Mouse (Mus musculus) T-helper 2 cell (primary cell): ENCODE data around the gene Nup210l.
"Not testable (repeated sequence)": the region's sequence is repeated elsewhere in the genome, so short reads cannot be mapped to it uniquely, and the experiment has no call there.

Experiments used
- in situ Hi-C: fragments of 300-600 bp; cut with MboI, MseI; formaldehyde crosslinking; loops from one replicate; pipeline ENCODE4 v1.15.1; 2025; ENCODE audit warnings: high pct_unique_total_duplicates

The Nup210l gene

GRCm38 (mm10) chr3:90094453-90094852 lies 9.5 kb upstream of the Nup210l start:
- in situ Hi-C loops = no loop called here

- in situ Hi-C loops = no loop called here
Measured at GRCm38 (mm10) chr3:90097928-90098327, 6.0 kb upstream of the Nup210l start.

- in situ Hi-C loops = no loop called here
Measured at GRCm38 (mm10) chr3:90101010-90101409, 2.9 kb upstream of the Nup210l start.

- in situ Hi-C loops = no loop called here
Measured at GRCm38 (mm10) chr3:90101673-90102072, 2.3 kb upstream of the Nup210l start.

GRCm38 (mm10) chr3:90102239-90102638 lies 1.7 kb upstream of the Nup210l start:
- in situ Hi-C loops = no loop called here

GRCm38 (mm10) chr3:90103176-90103575 lies 756 bp upstream of the Nup210l start:
- in situ Hi-C loops = no loop called here

- in situ Hi-C loops = no loop called here
Measured at GRCm38 (mm10) chr3:90111706-90112105, 7.8 kb downstream of the Nup210l start.

GRCm38 (mm10) chr3:90114342-90114741 lies 10.4 kb downstream of the Nup210l start:
- in situ Hi-C loops = no loop called here

GRCm38 (mm10) chr3:90115526-90115925 lies 11.6 kb downstream of the Nup210l start:
- in situ Hi-C loops = no loop called here

GRCm38 (mm10) chr3:90118132-90118790 lies 14.3 kb downstream of the Nup210l start:
- in situ Hi-C loops = no loop called here

GRCm38 (mm10) chr3:90122036-90122435 lies 18.1 kb downstream of the Nup210l start:
- in situ Hi-C loops = not testable (repeated sequence)

GRCm38 (mm10) chr3:90125710-90126109 lies 21.8 kb downstream of the Nup210l start:
- in situ Hi-C loops = no loop called here

- in situ Hi-C loops = no loop called here
Measured at GRCm38 (mm10) chr3:90127881-90128280, 23.9 kb downstream of the Nup210l start.

- in situ Hi-C loops = no loop called here
Measured at GRCm38 (mm10) chr3:90132745-90133144, 28.8 kb downstream of the Nup210l start.

GRCm38 (mm10) chr3:90133331-90133730 lies 29.4 kb downstream of the Nup210l start:
- in situ Hi-C loops = no loop called here

GRCm38 (mm10) chr3:90134483-90134882 lies 30.6 kb downstream of the Nup210l start:
- in situ Hi-C loops = no loop called here

- in situ Hi-C loops = no loop called here
Measured at GRCm38 (mm10) chr3:90134993-90135392, 31.1 kb downstream of the Nup210l start.

- in situ Hi-C loops = no loop called here
Measured at GRCm38 (mm10) chr3:90136660-90137059, 32.7 kb downstream of the Nup210l start.

- in situ Hi-C loops = no loop called here
Measured at GRCm38 (mm10) chr3:90137606-90138005, 33.7 kb downstream of the Nup210l start.

- in situ Hi-C loops = no loop called here
Measured at GRCm38 (mm10) chr3:90139962-90140361, 36.0 kb downstream of the Nup210l start.

- in situ Hi-C loops = loop anchor here (5.0 kb wide), 1 partner anchor 42 kb away; no protein-coding TSS in a partner anchor
Measured at GRCm38 (mm10) chr3:90145461-90145860, 41.5 kb downstream of the Nup210l start.

GRCm38 (mm10) chr3:90146651-90147050 lies 42.7 kb downstream of the Nup210l start:
- in situ Hi-C loops = loop anchor here (5.0 kb wide), 1 partner anchor 41 kb away; no protein-coding TSS in a partner anchor

GRCm38 (mm10) chr3:90151086-90151740 lies 47.3 kb downstream of the Nup210l start:
- in situ Hi-C loops = no loop called here
